Mouse (Mus musculus) cerebellum, adult 11-12 months (tissue): ENCODE measurements around the gene Tnfsf13b.
A peak's percentile ranks its signal among the peaks of the same experiment; 100 is the strongest.

Experiments used
- DNase-seq: peaks from one replicate; pipeline ENCODE4 v3.0.0; 2022

Tnfsf13b gene

DNA sequence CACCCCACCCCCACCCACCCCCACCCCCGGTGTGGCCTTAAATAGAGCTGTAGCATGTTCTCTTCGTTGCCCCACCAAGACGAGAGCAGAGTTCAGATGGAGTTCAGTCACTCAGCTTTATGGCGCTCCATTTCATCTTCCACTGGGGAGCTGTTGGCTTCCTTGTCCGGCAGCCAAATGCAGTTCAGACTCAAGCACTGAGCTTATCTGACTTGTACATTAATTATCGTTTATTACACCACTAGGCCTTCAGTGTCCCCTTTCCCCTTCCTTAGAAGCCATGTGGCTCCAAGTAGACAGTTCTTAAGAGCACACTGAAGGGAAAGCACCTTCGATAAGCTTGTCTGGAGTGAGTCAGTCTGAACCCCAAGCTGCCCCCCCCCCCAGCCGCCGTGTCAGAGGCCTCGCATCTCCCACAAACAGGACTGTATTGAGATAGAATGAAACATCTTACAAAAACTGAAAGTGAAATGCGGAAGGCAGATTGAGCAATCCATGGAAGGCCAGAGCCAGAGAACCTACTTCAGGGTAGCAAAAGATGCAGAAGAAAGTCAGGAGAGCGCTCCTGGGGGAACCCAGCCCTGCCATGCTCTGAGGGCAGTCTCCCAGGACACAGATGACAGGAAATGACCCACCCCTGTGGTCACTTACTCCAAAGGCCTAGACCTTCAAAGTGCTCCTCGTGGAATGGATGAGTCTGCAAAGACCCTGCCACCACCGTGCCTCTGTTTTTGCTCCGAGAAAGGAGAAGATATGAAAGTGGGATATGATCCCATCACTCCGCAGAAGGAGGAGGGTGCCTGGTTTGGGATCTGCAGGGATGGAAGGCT, at the start of gene Tnfsf13b:
Tnfsf13b (plus strand) TSS at position 312 of the 830 bp plus-strand sequence.
- DNase-seq, result no peak

- no peak for DNase-seq
Observed at GRCm38 (mm10) chr8:9958338-9958737, 47.9 kb upstream of the Tnfsf13b start.

DNA sequence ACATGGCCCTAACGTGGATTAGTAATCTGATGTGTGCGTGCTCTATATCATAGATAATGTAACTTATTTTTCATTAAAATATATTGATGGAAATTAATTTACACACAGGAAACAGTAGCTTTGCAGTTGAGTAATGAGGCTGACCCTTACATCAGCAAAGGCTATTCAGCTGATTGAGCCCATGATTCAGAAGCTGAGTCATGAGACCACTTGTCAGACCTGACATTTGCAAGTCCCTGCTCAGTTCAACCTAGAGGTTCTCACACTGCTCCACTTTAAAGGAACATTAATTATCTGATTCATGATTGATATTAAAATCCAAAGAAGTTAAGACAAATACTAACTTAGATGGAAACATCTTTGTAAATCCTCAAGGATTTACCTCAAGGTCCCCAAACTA, 46.3 kb upstream of the Tnfsf13b start:
- no peak for DNase-seq

DNA sequence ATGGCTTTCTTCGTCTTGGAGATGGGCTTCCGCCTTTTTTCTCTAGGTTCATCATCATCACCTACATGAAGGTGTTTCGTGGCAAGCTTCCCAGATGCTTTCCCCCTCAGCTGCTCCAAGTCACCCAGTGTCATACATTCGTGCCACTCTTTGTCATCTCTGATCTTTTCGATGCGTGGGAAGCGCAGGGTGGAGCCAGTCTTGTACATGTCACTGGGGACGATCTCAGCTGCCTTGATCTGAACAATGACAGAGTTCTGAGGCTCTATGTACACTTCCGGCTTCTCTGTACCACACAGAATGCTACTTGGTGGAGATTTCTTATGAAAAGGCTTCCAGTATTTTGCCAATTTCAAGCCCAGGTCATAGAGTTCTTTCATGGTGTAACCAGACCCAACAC, 34.4 kb upstream of the Tnfsf13b start:
- no peak for DNase-seq

DNA sequence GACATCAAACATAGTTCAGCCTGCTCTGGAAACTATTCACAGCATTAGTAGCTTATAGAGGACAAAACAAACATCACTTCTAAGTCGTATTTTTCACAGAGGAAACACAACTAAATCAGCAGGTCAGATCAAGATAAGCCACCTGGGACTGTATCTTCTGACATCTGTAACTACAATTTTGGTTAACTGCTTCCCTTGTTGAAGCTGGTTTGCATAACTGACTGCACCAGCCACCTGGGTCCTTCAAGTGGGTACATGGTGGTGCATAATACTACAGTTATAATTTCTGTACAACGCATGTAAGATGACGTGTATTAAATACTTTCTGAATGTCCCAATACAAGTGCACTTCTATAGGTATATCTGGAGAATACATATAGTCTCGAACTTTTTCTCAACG, 31.0 kb upstream of the Tnfsf13b start:
- DNase-seq, result no peak

- DNase-seq, result peak; percentile 99
Observed at GRCm38 (mm10) chr8:9975898-9976611, 30.2 kb upstream of the Tnfsf13b start.

GRCm38 (mm10) chr8:9977016-9977415, 29.3 kb upstream of the Tnfsf13b start:
- peak; percentile 38 for DNase-seq

GRCm38 (mm10) chr8:9977573-9978314, 28.5 kb upstream of the Tnfsf13b start, which contains the start of the genes Lig4 and Abhd13:
Lig4 (minus strand) TSS chr8:9977686.
Abhd13 (plus strand) TSS chr8:9977707.
- peak; percentile 97 for DNase-seq

GRCm38 (mm10) chr8:9978475-9979230, 27.6 kb upstream of the Tnfsf13b start:
- peak; percentile 45 for DNase-seq

- DNase-seq, result no peak
Observed at GRCm38 (mm10) chr8:9979746-9980145, 26.5 kb upstream of the Tnfsf13b start.

DNA sequence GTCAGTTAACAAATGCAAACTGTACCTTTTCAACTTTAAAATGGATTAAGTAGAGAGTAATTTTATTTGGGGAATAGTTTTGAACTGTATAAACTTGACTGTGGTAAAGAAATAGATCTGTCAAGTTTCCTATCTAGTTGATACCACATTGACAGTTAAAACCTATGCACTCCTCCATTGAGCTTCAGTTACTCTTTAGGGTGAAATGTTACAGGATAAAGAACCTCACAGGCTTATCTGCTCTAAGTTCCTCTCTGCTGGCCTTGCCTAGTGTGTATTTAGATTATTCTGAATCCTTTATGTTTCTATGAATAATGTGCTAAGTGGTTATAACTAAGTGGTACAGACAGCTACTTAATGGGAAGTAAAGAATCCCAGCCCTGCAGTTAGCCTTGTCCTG, 26.1 kb upstream of the Tnfsf13b start:
- no peak for DNase-seq

GRCm38 (mm10) chr8:10004115-10004514, 2.2 kb upstream of the Tnfsf13b start:
- DNase-seq, result no peak

GRCm38 (mm10) chr8:10006986-10007659, 856 bp downstream of the Tnfsf13b start:
- DNase-seq, result peak; percentile 45

DNA sequence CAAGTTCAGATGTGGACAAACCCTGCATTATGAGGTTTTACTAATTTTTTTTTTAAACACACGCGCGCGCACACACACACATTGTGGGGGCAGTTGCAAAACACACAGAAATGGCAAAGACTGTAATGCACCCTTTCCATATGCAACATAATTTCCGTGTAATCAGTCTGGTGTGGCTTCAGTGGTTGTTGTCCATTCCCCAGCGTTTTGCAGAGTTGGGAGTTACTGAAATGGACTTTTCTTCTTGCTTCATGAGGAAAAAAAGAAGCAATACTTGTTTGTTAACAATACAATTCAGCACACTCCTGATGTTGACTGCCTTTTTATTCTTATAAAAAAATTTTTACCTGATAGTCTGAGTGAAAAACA, 1.4 kb downstream of the Tnfsf13b start:
- DNase-seq, result no peak

- DNase-seq, result no peak
Observed at GRCm38 (mm10) chr8:10016252-10016651, 10.0 kb downstream of the Tnfsf13b start.

DNA sequence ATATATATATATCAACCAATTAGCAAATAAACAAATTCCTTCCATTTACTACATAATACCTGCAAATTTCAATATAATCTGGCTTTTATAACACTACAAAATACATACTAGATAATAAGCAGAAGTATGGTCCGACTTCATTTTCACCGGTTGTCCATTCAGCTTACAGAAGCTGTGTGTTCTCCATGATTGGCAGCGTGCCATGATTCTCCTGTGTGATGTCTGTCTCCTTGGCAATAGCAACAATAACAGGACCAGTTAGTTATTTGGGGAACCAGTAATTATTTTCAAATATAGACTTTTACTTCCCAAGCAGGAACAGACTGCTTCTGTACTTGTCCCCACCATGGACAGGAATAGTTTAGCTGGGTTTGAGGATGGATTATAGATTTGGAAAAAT, 11.0 kb downstream of the Tnfsf13b start:
- DNase-seq, result no peak

GRCm38 (mm10) chr8:10030320-10031060, 24.2 kb downstream of the Tnfsf13b start:
- DNase-seq, result no peak

- DNase-seq, result no peak
Observed at GRCm38 (mm10) chr8:10031177-10031576, 24.9 kb downstream of the Tnfsf13b start.

DNA sequence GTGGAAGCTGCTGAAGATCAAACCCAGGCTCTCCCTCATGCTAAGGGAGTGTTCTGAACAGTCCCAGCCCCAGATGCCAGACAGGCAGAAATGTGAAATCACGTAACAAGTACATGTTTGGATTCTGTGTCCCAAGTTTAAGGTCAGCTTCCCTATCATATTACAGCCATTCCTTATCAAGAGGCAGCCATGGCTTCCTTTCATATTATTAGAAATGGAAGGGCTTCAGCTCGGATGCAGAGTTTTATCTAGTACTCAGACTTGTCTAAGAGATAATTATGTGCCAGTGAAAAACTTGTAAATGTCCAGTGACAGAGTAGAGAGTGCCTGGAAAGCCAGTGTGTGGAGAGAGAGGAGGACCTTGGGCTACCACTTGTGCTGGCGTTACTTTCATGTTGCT, 34.6 kb downstream of the Tnfsf13b start:
- no peak for DNase-seq

DNA sequence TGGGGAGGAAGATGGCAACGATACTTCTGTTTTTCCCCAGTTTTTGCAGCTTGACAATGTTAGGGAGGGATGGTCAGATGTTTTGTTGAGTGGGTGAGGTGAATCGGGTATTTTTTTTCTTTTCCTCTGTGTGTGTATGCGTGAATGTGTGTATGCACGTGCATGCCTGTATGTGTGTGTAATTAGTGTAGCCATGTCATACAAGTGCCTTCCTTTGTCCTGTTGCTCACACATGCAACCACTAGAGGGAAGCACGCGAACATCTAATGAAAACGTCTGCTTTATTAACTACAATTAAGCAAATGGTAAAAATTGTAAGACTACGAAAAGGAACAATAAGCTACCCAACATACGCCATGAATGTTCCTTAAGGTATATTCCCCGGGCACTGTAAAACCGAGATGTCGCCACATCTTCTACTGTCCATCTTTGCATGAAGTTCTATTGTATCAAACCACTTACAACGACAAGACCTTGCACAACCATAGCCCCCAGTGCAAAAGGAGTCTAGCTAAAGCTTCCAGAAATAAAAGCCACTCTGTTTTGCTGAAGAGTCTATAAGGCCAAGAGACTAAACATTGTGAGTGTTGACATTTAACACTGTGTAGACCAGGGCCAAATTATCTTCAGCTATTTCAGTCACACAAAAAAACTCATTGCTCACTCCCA, 37.7 kb downstream of the Tnfsf13b start:
- DNase-seq, result no peak

GRCm38 (mm10) chr8:10045743-10046142, 39.5 kb downstream of the Tnfsf13b start:
- DNase-seq, result no peak
